Mouse (Mus musculus) heart, postnatal 0 days (tissue): Measurements from ENCODE around the gene Cd79a.

Experiments used
- CTCF ChIP-seq: IDR thresholded peaks from 2 replicates; pipeline ENCODE4 v1.5.1; 2016; ENCODE audit warnings: antibody characterized with exemption, control low read depth, low read depth
- EP300 ChIP-seq: IDR thresholded peaks from 2 replicates; pipeline ENCODE4 v1.6.1; 2016; ENCODE audit warnings: antibody characterized with exemption, low read depth

GRCm38 (mm10) chr7:24907211-24907748, 10.1 kb downstream of the Cd79a start:
- TF ChIP-seq CTCF (no peak), EP300 (no peak)
